Mouse (Mus musculus): Measurements from ENCODE around the gene Tnfrsf13c. TPM values are rescaled to one million over a fixed set of nuclear protein-coding genes. Genes with fewer than 3 reads are reported as not detected.
A peak's percentile ranks its signal among the peaks of the same experiment; 100 is the strongest.

The Tnfrsf13c gene
- polyA plus RNA-seq, 1 experiment from 2014 or later = 0.23 TPM

DNA sequence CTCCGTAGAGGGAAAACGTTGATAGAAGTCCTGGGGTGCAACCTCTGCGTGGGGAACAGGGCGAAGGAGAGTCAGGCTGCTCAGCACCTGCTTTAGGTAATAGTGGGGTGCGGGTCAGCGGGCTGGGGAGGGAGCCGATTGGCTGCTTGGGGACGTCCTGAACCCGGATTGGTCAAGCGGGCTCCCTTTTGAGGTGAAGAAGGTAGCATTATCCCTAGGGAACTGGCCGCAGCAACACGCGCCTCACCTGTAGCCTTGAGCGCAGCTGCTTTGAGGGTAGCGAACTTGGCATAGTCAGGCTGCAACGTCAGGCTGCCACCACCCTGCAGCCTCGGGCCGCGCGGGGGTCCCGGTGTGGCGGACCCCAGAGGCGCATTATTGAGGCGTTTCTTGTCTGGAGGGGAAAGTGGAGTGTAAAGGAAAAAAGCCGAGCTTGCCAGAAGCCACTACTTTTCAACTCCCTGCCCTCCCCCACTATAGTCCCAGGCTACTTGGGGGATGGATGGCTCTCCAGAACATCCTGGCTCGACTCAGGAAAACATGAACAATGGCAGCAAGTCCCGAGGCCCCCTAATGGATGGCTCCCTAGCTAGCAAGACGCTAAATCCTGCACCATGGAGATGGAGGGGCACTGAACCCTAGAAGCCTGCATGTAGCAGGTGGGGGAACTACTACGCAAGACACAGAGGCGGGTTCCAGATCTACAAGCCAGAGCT, 16.5 kb downstream of the Tnfrsf13c start:
- DNase-seq (ENCODE audit: low spot score) = no peak
- 0 out of 2 replicates have a peak overlapping the region, but pooled peaks have one; percentile 4 for H3K4me3 ChIP-seq (ENCODE audit: low read depth, low read length)

DNA sequence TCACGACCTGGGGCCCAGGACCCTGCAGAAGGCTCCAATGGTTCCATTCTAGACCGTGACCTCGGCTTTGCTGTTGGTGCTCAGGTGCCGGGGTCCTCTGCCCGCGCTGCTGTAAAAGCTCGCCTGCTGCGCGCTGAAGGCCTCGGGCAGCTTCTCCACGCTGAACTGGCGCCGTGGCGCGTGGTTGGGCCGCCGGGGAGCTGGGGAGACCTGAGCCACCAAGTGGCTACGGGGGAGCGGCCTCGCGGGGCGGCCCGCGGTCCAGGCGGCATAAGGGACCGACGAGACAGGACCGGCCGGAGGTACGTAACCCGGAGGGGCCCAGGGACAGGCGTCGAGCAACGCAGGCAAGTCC, 17.1 kb downstream of the Tnfrsf13c start:
- H3K4me2 ChIP-seq (ENCODE audit: low read depth) = no peak overlapping the region
- peaks cover 54% of the 10 kb centered on the region for H3K27me3 ChIP-seq (ENCODE audit: control insufficient read depth, insufficient read depth, low read length)
- no peaks in the 10 kb centered on the region for H3K9me3 ChIP-seq (ENCODE audit: control insufficient read depth, low read length)
- no peak overlapping the region for H3K27ac ChIP-seq (ENCODE audit: low read depth, low read length)
- H3K36me3 ChIP-seq (ENCODE audit: control insufficient read depth, insufficient read depth, low read length) = peaks cover 16% of the 10 kb centered on the region
- DNase-seq (ENCODE audit: low spot score) (no peak), ATAC-seq (ENCODE audit: insufficient read depth, low FRiP score, low TSS enrichment) (no peak)
- H3K4me1 ChIP-seq (ENCODE audit: control insufficient read depth, insufficient read depth, low read length) = peaks cover 19% of the 10 kb centered on the region
- 0 out of 2 replicates have a peak overlapping the region, but pooled peaks have one; percentile 4 for H3K4me3 ChIP-seq (ENCODE audit: low read depth, low read length)
- no peak overlapping the region for H3K9ac ChIP-seq (ENCODE audit: low read length)
- 9% methylated on average over 33 of the region's 34 CpGs for WGBS

More for the DNA sequence above, 16.5 kb downstream of the Tnfrsf13c start:
- H3K27ac ChIP-seq (ENCODE audit: low read depth, low read length) = no peak overlapping the region
- H3K4me1 ChIP-seq (ENCODE audit: control insufficient read depth, insufficient read depth, low read length) = peaks cover 25% of the 10 kb centered on the region
- ATAC-seq (ENCODE audit: insufficient read depth, low FRiP score, low TSS enrichment) = no peak
- H3K9me3 ChIP-seq (ENCODE audit: control insufficient read depth, low read length) = no peaks in the 10 kb centered on the region
- peaks cover 16% of the 10 kb centered on the region for H3K36me3 ChIP-seq (ENCODE audit: control insufficient read depth, insufficient read depth, low read length)
- H3K4me2 ChIP-seq (ENCODE audit: low read depth) = no peak overlapping the region
- WGBS = 15% methylated on average over 30 of the region's 30 CpGs
- H3K9ac ChIP-seq (ENCODE audit: low read length) = no peak overlapping the region
- H3K27me3 ChIP-seq (ENCODE audit: control insufficient read depth, insufficient read depth, low read length) = peaks cover 60% of the 10 kb centered on the region

DNA sequence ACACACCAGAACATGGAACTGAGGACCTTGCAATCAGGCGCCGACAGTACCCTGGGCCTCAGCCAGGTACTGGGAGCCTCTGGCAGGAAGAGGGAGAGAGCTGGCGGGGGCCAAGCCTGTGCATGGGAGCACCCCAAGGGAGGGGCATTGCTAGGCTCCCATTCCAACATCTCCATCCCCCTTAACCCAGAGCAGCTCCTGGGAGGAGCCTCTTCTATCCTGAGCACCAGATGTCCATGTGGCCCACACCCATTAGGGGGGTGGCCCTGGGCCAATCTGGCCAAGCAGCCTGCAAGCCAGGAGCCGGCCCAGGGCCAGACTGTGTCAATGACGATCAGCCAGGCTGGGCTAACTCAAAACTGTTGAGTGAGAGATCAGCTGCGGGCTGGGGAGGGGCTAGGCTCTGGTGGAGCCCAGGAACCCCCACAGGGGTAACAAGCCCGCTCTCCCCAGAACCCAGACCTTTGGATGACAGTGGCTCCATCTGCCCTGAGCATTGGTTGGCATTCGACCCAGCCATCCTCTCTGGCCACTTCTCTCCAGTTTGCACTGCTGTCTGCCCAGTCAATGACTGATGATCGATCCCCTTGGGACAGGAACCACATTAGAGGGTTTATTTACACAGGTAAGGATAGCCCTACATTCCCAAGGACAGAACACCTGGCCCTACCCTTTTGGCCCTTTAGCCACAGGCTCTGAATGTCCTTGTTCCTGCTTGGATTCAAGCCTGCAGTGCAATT, 17.6 kb downstream of the Tnfrsf13c start:
- Histone ChIP-seq H3K4me3 (ENCODE audit: low read depth, low read length) (no peak overlapping the region), H3K36me3 (ENCODE audit: control insufficient read depth, insufficient read depth, low read length) (peaks cover 16% of the 10 kb centered on the region), H3K4me1 (ENCODE audit: control insufficient read depth, insufficient read depth, low read length) (peaks cover 14% of the 10 kb centered on the region), H3K27ac (ENCODE audit: low read depth, low read length) (no peak overlapping the region), H3K9ac (ENCODE audit: low read length) (no peak overlapping the region), H3K4me2 (ENCODE audit: low read depth) (no peak overlapping the region), H3K9me3 (ENCODE audit: control insufficient read depth, low read length) (no peaks in the 10 kb centered on the region), H3K27me3 (ENCODE audit: control insufficient read depth, insufficient read depth, low read length) (peaks cover 49% of the 10 kb centered on the region)
- 55% methylated on average over 9 of the region's 9 CpGs for WGBS
- ATAC-seq (ENCODE audit: insufficient read depth, low FRiP score, low TSS enrichment) = no peak
- DNase-seq (ENCODE audit: low spot score) = no peak

DNA sequence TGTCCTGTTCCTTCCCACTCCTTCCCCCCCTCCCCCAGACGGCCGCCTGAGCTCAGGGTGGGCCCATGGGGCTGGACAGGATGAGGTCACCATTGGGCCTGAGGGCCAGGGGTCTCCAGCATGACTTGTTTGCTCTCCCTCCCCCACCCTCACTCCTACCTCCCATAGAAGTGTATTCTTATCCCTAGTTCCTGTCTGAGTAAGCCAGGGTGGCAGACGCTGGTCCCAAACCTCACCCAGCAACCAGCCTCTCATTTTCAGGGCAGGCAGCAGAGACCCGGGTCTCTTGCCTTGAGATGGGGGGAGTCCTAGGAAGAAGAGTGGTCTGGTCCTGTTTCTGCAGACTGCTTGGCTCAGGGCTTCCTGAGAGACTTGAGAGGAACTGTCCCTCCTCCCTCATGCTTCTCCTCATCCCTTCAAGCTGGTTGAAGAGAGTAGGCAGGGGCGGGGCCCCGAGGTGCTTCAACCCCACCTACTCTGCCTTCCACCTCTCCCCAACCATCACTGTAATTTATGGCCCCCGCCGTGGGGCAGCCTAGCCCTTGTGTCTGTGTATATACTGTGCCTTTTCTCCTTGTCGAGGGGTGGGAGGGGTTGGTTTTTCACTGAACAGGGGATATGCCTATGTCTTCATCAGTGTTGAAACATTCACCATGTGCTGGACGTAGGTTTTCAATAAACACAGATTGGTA, 19.3 kb downstream of the Tnfrsf13c start:
- peaks cover 32% of the 10 kb centered on the region for H3K27me3 ChIP-seq (ENCODE audit: control insufficient read depth, insufficient read depth, low read length)
- peaks cover 24% of the 10 kb centered on the region for H3K36me3 ChIP-seq (ENCODE audit: control insufficient read depth, insufficient read depth, low read length)
- no peak overlapping the region for H3K4me3 ChIP-seq (ENCODE audit: low read depth, low read length)
- DNase-seq (ENCODE audit: low spot score) (no peak), ATAC-seq (ENCODE audit: insufficient read depth, low FRiP score, low TSS enrichment) (no peak)
- H3K9me3 ChIP-seq (ENCODE audit: control insufficient read depth, low read length) = no peaks in the 10 kb centered on the region
- peaks cover 11% of the 10 kb centered on the region; the same call in 1 of the 2 replicates for H3K4me1 ChIP-seq (ENCODE audit: control insufficient read depth, insufficient read depth, low read length)
- H3K27ac ChIP-seq (ENCODE audit: low read depth, low read length) = no peak overlapping the region
- no peak overlapping the region for H3K9ac ChIP-seq (ENCODE audit: low read length)
- 59% methylated on average over 10 of the region's 10 CpGs for WGBS
- no peak overlapping the region for H3K4me2 ChIP-seq (ENCODE audit: low read depth)

DNA sequence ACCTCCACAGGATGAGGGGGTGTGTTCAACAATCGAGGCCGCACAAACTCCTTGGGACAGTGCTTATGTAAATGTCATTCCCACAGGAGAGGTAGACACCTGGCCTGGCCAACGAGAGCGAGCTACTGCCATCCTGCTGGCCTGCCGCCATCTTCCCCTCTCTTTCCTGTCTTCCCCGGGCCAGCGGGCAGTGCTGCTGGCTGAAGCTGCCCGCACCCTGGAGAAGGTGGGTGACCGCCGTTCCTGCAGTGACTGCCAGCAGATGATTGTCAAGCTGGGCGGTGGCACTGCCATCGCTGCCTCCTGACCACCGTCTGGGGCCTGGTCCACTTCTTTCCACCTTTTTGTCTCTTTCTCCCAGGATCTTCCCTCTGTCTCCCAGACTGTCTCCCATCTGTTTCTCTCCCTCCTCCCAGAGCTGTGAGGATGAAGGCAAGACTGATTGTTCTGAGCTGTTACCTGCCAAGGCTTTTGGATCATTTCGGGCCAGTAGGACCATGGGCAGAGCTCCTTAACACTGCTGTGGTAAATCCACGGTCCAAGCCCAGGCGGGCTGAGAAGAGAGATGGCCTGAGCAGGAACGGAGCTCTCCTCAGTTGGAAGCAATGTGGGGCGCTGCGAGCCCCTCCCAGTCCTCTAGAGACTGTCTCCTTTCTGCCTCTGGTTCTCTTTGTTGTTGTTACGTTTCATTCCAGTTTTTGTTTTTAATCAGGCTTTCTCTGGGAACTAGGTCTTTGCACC, 20.4 kb downstream of the Tnfrsf13c start:
- Histone ChIP-seq H3K4me3 (ENCODE audit: low read depth, low read length) (no peak overlapping the region), H3K27me3 (ENCODE audit: control insufficient read depth, insufficient read depth, low read length) (peaks cover 25% of the 10 kb centered on the region), H3K4me2 (ENCODE audit: low read depth) (no peak overlapping the region), H3K9me3 (ENCODE audit: control insufficient read depth, low read length) (no peaks in the 10 kb centered on the region), H3K27ac (ENCODE audit: low read depth, low read length) (0 out of 2 replicates have a peak overlapping the region, but pooled peaks have one; percentile 3), H3K36me3 (ENCODE audit: control insufficient read depth, insufficient read depth, low read length) (peaks cover 31% of the 10 kb centered on the region), H3K4me1 (ENCODE audit: control insufficient read depth, insufficient read depth, low read length) (peaks cover 11% of the 10 kb centered on the region; the same call in 1 of the 2 replicates), H3K9ac (ENCODE audit: low read length) (no peak overlapping the region)
- 84% methylated on average over 20 of the region's 20 CpGs for WGBS
- no peak for DNase-seq (ENCODE audit: low spot score)
- ATAC-seq (ENCODE audit: insufficient read depth, low FRiP score, low TSS enrichment) = no peak

DNA sequence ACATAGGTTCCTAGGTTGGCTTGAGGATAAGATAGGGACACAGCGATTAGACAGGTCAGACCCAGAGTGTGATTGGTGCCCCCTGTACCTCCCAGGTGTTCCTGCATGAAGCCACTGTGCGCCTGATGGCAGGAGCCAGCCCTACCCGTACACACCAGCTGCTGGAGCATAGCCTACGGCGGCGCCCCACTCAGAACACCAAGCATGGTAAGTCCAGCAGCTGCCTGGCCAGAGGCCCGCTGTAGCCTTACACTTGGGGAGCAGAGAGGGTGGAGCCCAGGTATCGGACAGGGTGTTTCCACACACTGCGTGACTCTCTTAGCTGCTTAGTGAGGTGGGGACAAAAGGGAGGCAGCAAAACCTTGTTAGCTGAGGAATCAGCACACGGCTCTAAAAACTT, 21.1 kb downstream of the Tnfrsf13c start:
- Histone ChIP-seq H3K27ac (ENCODE audit: low read depth, low read length) (no peak overlapping the region), H3K36me3 (ENCODE audit: control insufficient read depth, insufficient read depth, low read length) (peaks cover 34% of the 10 kb centered on the region)
- 92% methylated on average over 10 of the region's 10 CpGs for WGBS

DNA sequence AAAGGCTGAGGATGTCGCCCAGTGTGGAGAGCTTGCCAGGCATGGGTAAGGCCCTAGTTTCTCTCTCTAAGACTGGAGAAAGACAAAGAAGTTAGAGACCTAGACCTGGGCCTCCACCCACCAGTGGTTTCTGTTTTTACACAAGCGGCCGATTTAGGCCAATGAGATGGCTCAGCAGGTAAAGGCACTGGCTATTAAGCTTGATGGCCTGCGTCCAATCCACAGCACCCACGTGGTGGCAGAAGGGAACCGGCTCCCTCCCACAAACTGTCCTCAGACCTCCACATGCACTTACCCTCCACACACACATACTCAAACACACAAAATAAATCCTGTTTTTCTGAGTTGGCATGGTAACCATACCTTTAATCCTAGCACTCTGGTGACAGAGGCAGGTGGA, 22.1 kb downstream of the Tnfrsf13c start:
- H3K9ac ChIP-seq (ENCODE audit: low read length) = no peak overlapping the region
- no peak overlapping the region for H3K4me2 ChIP-seq (ENCODE audit: low read depth)
- H3K36me3 ChIP-seq (ENCODE audit: control insufficient read depth, insufficient read depth, low read length) = peaks cover 42% of the 10 kb centered on the region
- peaks cover 9% of the 10 kb centered on the region; the same call in 1 of the 2 replicates for H3K4me1 ChIP-seq (ENCODE audit: control insufficient read depth, insufficient read depth, low read length)
- 84% methylated on average over 6 of the region's 6 CpGs for whole genome bisulfite sequencing
- H3K27ac ChIP-seq (ENCODE audit: low read depth, low read length) = no peak overlapping the region
- DNase-seq (ENCODE audit: low spot score) (no peak), ATAC-seq (ENCODE audit: insufficient read depth, low FRiP score, low TSS enrichment) (no peak)
- no peak overlapping the region for H3K4me3 ChIP-seq (ENCODE audit: low read depth, low read length)
- peaks cover 13% of the 10 kb centered on the region for H3K27me3 ChIP-seq (ENCODE audit: control insufficient read depth, insufficient read depth, low read length)
- no peaks in the 10 kb centered on the region for H3K9me3 ChIP-seq (ENCODE audit: control insufficient read depth, low read length)

More for the DNA sequence above, 21.1 kb downstream of the Tnfrsf13c start:
- ATAC-seq (ENCODE audit: insufficient read depth, low FRiP score, low TSS enrichment) (no peak), DNase-seq (ENCODE audit: low spot score) (no peak)
- Histone ChIP-seq H3K4me3 (ENCODE audit: low read depth, low read length) (no peak overlapping the region), H3K4me1 (ENCODE audit: control insufficient read depth, insufficient read depth, low read length) (peaks cover 11% of the 10 kb centered on the region; the same call in 1 of the 2 replicates), H3K9me3 (ENCODE audit: control insufficient read depth, low read length) (no peaks in the 10 kb centered on the region), H3K9ac (ENCODE audit: low read length) (no peak overlapping the region), H3K27me3 (ENCODE audit: control insufficient read depth, insufficient read depth, low read length) (peaks cover 22% of the 10 kb centered on the region), H3K4me2 (ENCODE audit: low read depth) (no peak overlapping the region)

DNA sequence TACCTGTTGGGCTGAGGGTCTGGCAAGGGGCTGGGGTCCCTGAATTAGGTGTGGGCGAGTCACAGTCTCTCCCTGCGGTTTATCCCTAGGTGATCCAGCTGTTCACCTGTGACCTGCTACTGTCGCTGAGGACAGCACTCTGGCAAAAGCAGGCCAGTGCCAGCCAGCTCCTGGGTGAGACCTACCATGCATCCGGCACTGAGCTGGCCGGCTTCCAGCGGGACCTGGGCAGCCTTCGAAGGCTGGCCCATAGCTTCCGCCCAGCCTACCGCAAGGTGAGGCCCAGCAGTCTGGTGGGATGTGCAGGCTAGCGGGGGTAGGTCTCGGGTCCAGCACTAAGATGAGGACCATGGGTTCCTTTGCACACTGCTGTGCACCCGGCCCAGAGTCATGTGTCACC, 24.6 kb downstream of the Tnfrsf13c start:
- no peak overlapping the region for H3K4me2 ChIP-seq (ENCODE audit: low read depth)
- no peak overlapping the region for H3K27ac ChIP-seq (ENCODE audit: low read depth, low read length)
- H3K9ac ChIP-seq (ENCODE audit: low read length) = no peak overlapping the region
- H3K27me3 ChIP-seq (ENCODE audit: control insufficient read depth, insufficient read depth, low read length) = no peaks in the 10 kb centered on the region
- H3K9me3 ChIP-seq (ENCODE audit: control insufficient read depth, low read length) = no peaks in the 10 kb centered on the region
- no peak overlapping the region for H3K4me3 ChIP-seq (ENCODE audit: low read depth, low read length)
- 94% methylated on average over 12 of the region's 12 CpGs for WGBS
- 0 out of 2 replicates have a peak, but pooled peaks cover 2% of the 10 kb centered on the region for H3K4me1 ChIP-seq (ENCODE audit: control insufficient read depth, insufficient read depth, low read length)
- no peak for DNase-seq (ENCODE audit: low spot score)
- H3K36me3 ChIP-seq (ENCODE audit: control insufficient read depth, insufficient read depth, low read length) = peaks cover 45% of the 10 kb centered on the region
- ATAC-seq (ENCODE audit: insufficient read depth, low FRiP score, low TSS enrichment) = no peak
